Mouse (Mus musculus) erythroblast, embryonic 14.5 days (primary cell): ENCODE measurements at regions not wholly inside any gene's neighbourhood (a gene's known extent, or its start where the extent isn't known, plus 50 kb on each side); places are given as distances from the start of the nearest gene placed in this dataset.

ENCODE experiments used
- H3K27me3 ChIP-seq: 2 replicates; pipeline ENCODE4 v1.6.1; 2012; ENCODE audit warnings: inconsistent platforms; ENCODE audit not compliant: control insufficient read depth
- H3K36me3 ChIP-seq: 2 replicates; pipeline ENCODE4 v1.6.1; 2012; ENCODE audit warnings: mild to moderate bottlenecking, inconsistent platforms; ENCODE audit not compliant: control insufficient read depth
- H3K4me1 ChIP-seq: 2 replicates; pipeline ENCODE4 v1.6.1; 2012; ENCODE audit warnings: inconsistent platforms; ENCODE audit not compliant: control insufficient read depth
- H3K4me3 ChIP-seq: replicated peaks from 2 replicates; pipeline ENCODE3; 2012; ENCODE audit warnings: moderate library complexity, mild to moderate bottlenecking, inconsistent platforms
- H3K9me3 ChIP-seq: 2 replicates; pipeline ENCODE4 v1.6.1; 2012; ENCODE audit warnings: low read length, inconsistent platforms, mixed read lengths; ENCODE audit not compliant: control insufficient read depth
- GATA1 ChIP-seq: IDR thresholded peaks from 2 replicates; pipeline ENCODE4 v1.6.1; 2012; ENCODE audit warnings: low read length, inconsistent platforms, mixed read lengths
- TAL1 ChIP-seq: IDR thresholded peaks from 3 replicates; pipeline ENCODE4 v1.6.1; 2012; ENCODE audit warnings: low read length, inconsistent platforms, mixed read lengths

GRCm38 (mm10) chr17:84110945-84111344 lies 76.8 kb downstream of the Zfp36l2 start:
- H3K9me3 ChIP-seq, result no peaks in the 10 kb centered on the region
- H3K4me3 ChIP-seq, result no peak overlapping the region
- TF ChIP-seq GATA1 (no peak), TAL1 (no peak)
- H3K27me3 ChIP-seq, result no peaks in the 10 kb centered on the region
- H3K4me1 ChIP-seq, result peaks cover 52% of the 10 kb centered on the region
- H3K36me3 ChIP-seq, result no peaks in the 10 kb centered on the region; the same call in 1 of the 2 replicates

GRCm38 (mm10) chr17:84110000-84110695 lies 77.6 kb downstream of the Zfp36l2 start:
- peaks cover 44% of the 10 kb centered on the region for H3K4me1 ChIP-seq
- no peaks in the 10 kb centered on the region for H3K27me3 ChIP-seq
- H3K36me3 ChIP-seq, result no peaks in the 10 kb centered on the region; the same call in 1 of the 2 replicates
- TF ChIP-seq TAL1 (no peak), GATA1 (no peak)
- H3K9me3 ChIP-seq, result no peaks in the 10 kb centered on the region
- no peak overlapping the region for H3K4me3 ChIP-seq

- no peaks in the 10 kb centered on the region for H3K9me3 ChIP-seq
- no peaks in the 10 kb centered on the region for H3K36me3 ChIP-seq
- H3K4me1 ChIP-seq, result peaks cover 24% of the 10 kb centered on the region
- no peak for TF ChIP-seq GATA1
- TF ChIP-seq TAL1, result no peak
- H3K4me3 ChIP-seq, result no peak overlapping the region
- H3K27me3 ChIP-seq, result no peaks in the 10 kb centered on the region
Measured at GRCm38 (mm10) chr17:84107946-84108686, 79.6 kb downstream of the Zfp36l2 start.

- TF ChIP-seq TAL1, result no peak
- H3K4me1 ChIP-seq, result peaks cover 17% of the 10 kb centered on the region
- H3K4me3 ChIP-seq, result no peak overlapping the region
- H3K27me3 ChIP-seq, result no peaks in the 10 kb centered on the region
- H3K9me3 ChIP-seq, result no peaks in the 10 kb centered on the region
- no peaks in the 10 kb centered on the region for H3K36me3 ChIP-seq
Measured at GRCm38 (mm10) chr17:84107497-84107896, 80.2 kb downstream of the Zfp36l2 start.

- Histone ChIP-seq H3K27me3 (peaks cover 13% of the 10 kb centered on the region), H3K9me3 (no peaks in the 10 kb centered on the region), H3K4me3 (no peak overlapping the region), H3K36me3 (no peaks in the 10 kb centered on the region), H3K4me1 (no peaks in the 10 kb centered on the region; the same call in 1 of the 2 replicates)
- TF ChIP-seq GATA1 (no peak), TAL1 (no peak)
Measured at GRCm38 (mm10) chr17:84104242-84104641, 83.5 kb downstream of the Zfp36l2 start.

GRCm38 (mm10) chr17:84103344-84103743 lies 84.4 kb downstream of the Zfp36l2 start:
- H3K27me3 ChIP-seq, result peaks cover 18% of the 10 kb centered on the region
- H3K36me3 ChIP-seq, result no peaks in the 10 kb centered on the region
- H3K4me3 ChIP-seq, result no peak overlapping the region
- no peaks in the 10 kb centered on the region; the same call in 1 of the 2 replicates for H3K4me1 ChIP-seq
- TF ChIP-seq TAL1 (no peak), GATA1 (no peak)
- no peaks in the 10 kb centered on the region for H3K9me3 ChIP-seq

GRCm38 (mm10) chr17:84101652-84102051 lies 86.1 kb downstream of the Zfp36l2 start:
- Histone ChIP-seq H3K4me1 (no peaks in the 10 kb centered on the region), H3K36me3 (no peaks in the 10 kb centered on the region), H3K4me3 (no peak overlapping the region), H3K9me3 (no peaks in the 10 kb centered on the region; the same call in 1 of the 2 replicates), H3K27me3 (peaks cover 35% of the 10 kb centered on the region)
- TF ChIP-seq TAL1, result no peak
- TF ChIP-seq GATA1, result no peak

- Histone ChIP-seq H3K36me3 (no peaks in the 10 kb centered on the region), H3K4me1 (no peaks in the 10 kb centered on the region), H3K9me3 (no peaks in the 10 kb centered on the region; the same call in 1 of the 2 replicates), H3K27me3 (peaks cover 46% of the 10 kb centered on the region), H3K4me3 (no peak overlapping the region)
- TF ChIP-seq GATA1 (no peak), TAL1 (no peak)
Measured at GRCm38 (mm10) chr17:84100523-84100922, 87.2 kb downstream of the Zfp36l2 start.

- Histone ChIP-seq H3K27me3 (peaks cover 54% of the 10 kb centered on the region), H3K9me3 (no peaks in the 10 kb centered on the region; the same call in 1 of the 2 replicates), H3K4me1 (no peaks in the 10 kb centered on the region), H3K4me3 (no peak overlapping the region), H3K36me3 (no peaks in the 10 kb centered on the region)
- TF ChIP-seq TAL1 (no peak), GATA1 (no peak)
Measured at GRCm38 (mm10) chr17:84099737-84100136, 88.0 kb downstream of the Zfp36l2 start.
